Mouse (Mus musculus) central nervous system, embryonic 18 days (tissue): ENCODE data around the gene Lhx9. TPM values are rescaled to one million over a fixed set of nuclear protein-coding genes. Genes with fewer than 3 reads are reported as not detected.

Experiments
- polyA plus RNA-seq: library from polyadenylated mRNA; depleted of rRNA; stranded (reverse); fragments of >200 nt; gene quantifications from 2 replicates; pipeline ENCODE4 v1.2.3, GENCODE M21; 2012; rRNA removed

The Lhx9 gene
- 24.4 and 34.3 TPM in 2 replicates for polyA plus RNA-seq

DNA sequence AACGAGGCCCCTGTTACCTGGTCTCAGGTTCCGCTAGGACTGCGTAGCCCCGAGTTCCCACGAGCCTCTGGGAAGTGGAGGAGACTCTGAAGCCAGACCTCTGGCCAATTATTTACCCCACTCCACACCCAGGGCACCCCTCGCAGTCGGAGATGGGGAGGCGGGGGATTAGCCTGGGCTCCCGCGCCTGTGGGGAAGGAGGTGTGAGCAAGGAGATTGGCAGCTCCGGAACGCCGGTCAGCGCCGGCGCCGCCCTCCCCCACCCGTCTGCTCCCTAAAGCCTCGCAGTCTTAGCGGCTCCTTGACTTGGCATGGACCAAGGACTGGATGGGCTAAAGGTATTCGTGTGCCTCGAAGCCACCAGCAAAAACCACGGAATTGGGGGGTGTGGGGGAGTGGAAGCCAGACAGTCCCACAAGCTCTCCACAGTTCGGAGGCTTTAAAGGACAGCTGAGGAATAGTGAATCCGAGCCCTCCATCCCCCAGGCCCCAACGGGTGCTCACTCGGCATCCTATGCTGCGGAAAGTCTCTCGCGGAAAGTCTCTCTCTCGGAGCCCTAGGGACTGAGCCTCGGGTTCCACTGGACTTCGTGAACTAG lies at the start of gene Lhx9:
Gene Lhx9, minus strand, starts transcription at position 67 of the 599 bp plus-strand sequence.

GRCm38 (mm10) chr1:138856101-138856950 lies 7.9 kb upstream of the Lhx9 start, which contains the start of gene 2310009B15Rik:
Gene 2310009B15Rik, minus strand, starts transcription at chr1:138856852.

Other genes starting within 250 kb of the Lhx9 start
- 6.8 and 7.8 TPM in 2 replicates for gene Nek7, start 228.4 kb downstream of the Lhx9 start, polyA plus RNA-seq
- 32.7 and 35.5 TPM in 2 replicates for gene 2310009B15Rik, start 8.3 kb upstream of the Lhx9 start, polyA plus RNA-seq
- 4.1 and 4.7 TPM in 2 replicates for gene Dennd1b, start 114.9 kb upstream of the Lhx9 start, polyA plus RNA-seq